Mouse (Mus musculus) kidney, adult 9 months (tissue): ENCODE results near the gene Gtsf1l.

Source experiments
- DNase-seq: peaks from one replicate; pipeline ENCODE4 v3.0.0; 2022

The Gtsf1l gene

GRCm38 (mm10) chr2:163048125-163048524 is 39.5 kb downstream of the Gtsf1l start:
- DNase-seq = peak; percentile 75

- DNase-seq = no peak
Measured at GRCm38 (mm10) chr2:163039940-163040339, 47.7 kb downstream of the Gtsf1l start.
